Mouse (Mus musculus) embryonic facial prominence, embryonic 11.5 days (tissue): ENCODE results near the gene Pdcd7. TPM values are rescaled to one million over a fixed set of nuclear protein-coding genes. Genes with fewer than 3 reads are reported as not detected.

ENCODE experiments used
- ATAC-seq: fragments of 200-750 bp; cut with Nextera tagmentation; replicated peaks from 2 replicates; pipeline ENCODE4 v1.8.0; 2017; ENCODE audit warnings: low read depth; ENCODE audit not compliant: insufficient number of reproducible peaks, low FRiP score, low TSS enrichment
- DNase-seq: peaks from one replicate; pipeline ENCODE4 v3.0.0-alpha.2; 2015; ENCODE audit warnings: low spot score
- H3K27ac ChIP-seq: fragments of 300-500 bp; sonication (generic); replicated peaks from 2 replicates; pipeline ENCODE4 v1.5.1; 2014; ENCODE audit warnings: mild to moderate bottlenecking, low read depth, low read length, control low read depth
- H3K27me3 ChIP-seq: fragments of 300-500 bp; sonication (generic); 2 replicates; pipeline ENCODE4 v1.6.1; 2014; ENCODE audit warnings: mild to moderate bottlenecking, low read length, moderate library complexity, mixed read lengths; ENCODE audit not compliant: control insufficient read depth, insufficient read depth
- H3K36me3 ChIP-seq: fragments of 300-500 bp; sonication (generic); replicated peaks from 2 replicates; pipeline ENCODE4 v1.6.1; 2014; ENCODE audit warnings: low read depth, mild to moderate bottlenecking, low read length, moderate library complexity, mixed read lengths; ENCODE audit not compliant: control insufficient read depth, insufficient read depth
- H3K4me1 ChIP-seq: fragments of 300-500 bp; sonication (generic); 2 replicates; pipeline ENCODE4 v1.6.1; 2014; ENCODE audit warnings: low read length, mixed read lengths; ENCODE audit not compliant: control insufficient read depth, insufficient read depth
- H3K4me2 ChIP-seq: fragments of 300-500 bp; sonication (generic); 2 replicates; pipeline ENCODE4 v1.6.1; 2014; ENCODE audit warnings: low read depth, mild to moderate bottlenecking, control low read depth, low read length, moderate library complexity
- H3K4me3 ChIP-seq: fragments of 300-500 bp; sonication (generic); 2 replicates; pipeline ENCODE4 v1.5.1; 2014; ENCODE audit warnings: low read depth, low read length, control low read depth
- H3K9ac ChIP-seq: fragments of 300-500 bp; sonication (generic); replicated peaks from 2 replicates; pipeline ENCODE4 v1.6.1; 2014; ENCODE audit warnings: mild to moderate bottlenecking, control low read depth, low read length
- H3K9me3 ChIP-seq: fragments of 300-500 bp; sonication (generic); replicated peaks from 2 replicates; pipeline ENCODE4 v1.6.1; 2016; ENCODE audit warnings: mild to moderate bottlenecking, low read length, inconsistent platforms, mixed read lengths; ENCODE audit not compliant: control insufficient read depth
- WGBS: fragments of 180-500 bp; shearing (Covaris S2); extraction: QIAGEN DNeasy Blood & Tissue Kit; methylation state at CpG from one replicate; pipeline ENCODE4 v1.1.7; 2014; 5-methylcytosine and 5-hydroxymethylcytosine counted together
- polyA plus RNA-seq: library from polyadenylated mRNA; unstranded; fragments of >200 nt; fragmentation: Nextera tagmentation; extraction: Ambion mirVana; gene quantifications from 2 replicates; pipeline ENCODE4 v1.2.1, GENCODE M21; 2014

Pdcd7 gene
- polyA plus RNA-seq, 1 experiment from 2014 or later: 18.5 TPM

- H3K4me3 ChIP-seq: no peak overlapping the region
- H3K9me3 ChIP-seq: no peaks in the 10 kb centered on the region
- no peaks in the 10 kb centered on the region for H3K4me1 ChIP-seq
- no peak overlapping the region; the same call in 1 of the 2 replicates for H3K9ac ChIP-seq
- H3K36me3 ChIP-seq: no peaks in the 10 kb centered on the region
- ATAC-seq: no peak
- 71% methylated on average over 4 of the region's 4 CpGs for WGBS
- DNase-seq: no peak
- no peaks in the 10 kb centered on the region for H3K27me3 ChIP-seq
- no peak overlapping the region for H3K4me2 ChIP-seq
- H3K27ac ChIP-seq: no peak overlapping the region
These were observed 35.2 kb downstream of the Pdcd7 start for GRCm38 (mm10) chr9:65381017-65381590.

GRCm38 (mm10) chr9:65382031-65382750 lies 36.3 kb downstream of the Pdcd7 start:
- H3K4me3 ChIP-seq: no peak overlapping the region
- no peak for DNase-seq
- H3K9me3 ChIP-seq: no peaks in the 10 kb centered on the region
- ATAC-seq: no peak
- H3K27ac ChIP-seq: no peak overlapping the region
- H3K4me1 ChIP-seq: no peaks in the 10 kb centered on the region
- H3K4me2 ChIP-seq: no peak overlapping the region
- H3K9ac ChIP-seq: no peak overlapping the region
- H3K36me3 ChIP-seq: no peaks in the 10 kb centered on the region
- 77% methylated on average over 6 of the region's 6 CpGs for WGBS
- H3K27me3 ChIP-seq: no peaks in the 10 kb centered on the region

GRCm38 (mm10) chr9:65382751-65383097 lies 36.8 kb downstream of the Pdcd7 start:
- Histone ChIP-seq H3K9ac (no peak overlapping the region), H3K4me3 (no peak overlapping the region), H3K27me3 (no peaks in the 10 kb centered on the region), H3K4me2 (no peak overlapping the region), H3K36me3 (no peaks in the 10 kb centered on the region), H3K27ac (no peak overlapping the region), H3K4me1 (no peaks in the 10 kb centered on the region), H3K9me3 (no peaks in the 10 kb centered on the region)
- ATAC-seq: no peak
- no peak for DNase-seq
- 54% methylated on average over 3 of the region's 3 CpGs for WGBS

GRCm38 (mm10) chr9:65384276-65384675 lies 38.4 kb downstream of the Pdcd7 start:
- DNase-seq (no peak), ATAC-seq (no peak)
- no peak overlapping the region for H3K9ac ChIP-seq
- WGBS: 57% methylated on average over 3 of the region's 3 CpGs
- H3K4me1 ChIP-seq: no peaks in the 10 kb centered on the region
- H3K27me3 ChIP-seq: no peaks in the 10 kb centered on the region
- H3K4me2 ChIP-seq: no peak overlapping the region
- H3K4me3 ChIP-seq: no peak overlapping the region
- no peaks in the 10 kb centered on the region for H3K36me3 ChIP-seq
- H3K9me3 ChIP-seq: no peaks in the 10 kb centered on the region
- no peak overlapping the region for H3K27ac ChIP-seq

- no peaks in the 10 kb centered on the region for H3K36me3 ChIP-seq
- H3K4me2 ChIP-seq: no peak overlapping the region
- WGBS: 25% methylated on average over 8 of the region's 8 CpGs
- DNase-seq (peak; percentile 23), ATAC-seq (no peak)
- H3K9me3 ChIP-seq: no peaks in the 10 kb centered on the region
- no peak overlapping the region for H3K4me3 ChIP-seq
- H3K27ac ChIP-seq: no peak overlapping the region
- H3K27me3 ChIP-seq: peaks cover 16% of the 10 kb centered on the region
- no peaks in the 10 kb centered on the region for H3K4me1 ChIP-seq
- H3K9ac ChIP-seq: no peak overlapping the region
These were observed 40.7 kb downstream of the Pdcd7 start for GRCm38 (mm10) chr9:65386373-65387140.

GRCm38 (mm10) chr9:65390752-65391612 lies 45.1 kb downstream of the Pdcd7 start:
- WGBS: 17% methylated on average over 96 of the region's 96 CpGs
- Histone ChIP-seq H3K4me3 (peak overlapping the region; percentile 36), H3K4me1 (no peaks in the 10 kb centered on the region), H3K36me3 (no peaks in the 10 kb centered on the region), H3K9ac (peak overlapping the region; percentile 60), H3K9me3 (no peaks in the 10 kb centered on the region), H3K4me2 (peak overlapping the region; percentile 50), H3K27me3 (peaks cover 25% of the 10 kb centered on the region), H3K27ac (no peak overlapping the region)
- ATAC-seq (peak; percentile 44; the same call in 1 of the 2 replicates), DNase-seq (peak; percentile 54)

GRCm38 (mm10) chr9:65391613-65391964 lies 45.7 kb downstream of the Pdcd7 start, which contains the start of gene Kbtbd13:
Gene Kbtbd13 (minus strand): TSS chr9:65391652.
- Histone ChIP-seq H3K9ac (peak within 1 kb of the TSS; percentile 60), H3K4me2 (peak within 1 kb of the TSS; percentile 50), H3K27me3 (peaks cover 25% of the 10 kb centered on the region), H3K27ac (no peak within 1 kb of the TSS), H3K9me3 (no peaks in the 10 kb centered on the region), H3K4me1 (no peaks in the 10 kb centered on the region), H3K4me3 (peak within 1 kb of the TSS; percentile 36), H3K36me3 (no peaks in the 10 kb centered on the region)
- WGBS: 37% methylated on average over 8 of the region's 8 CpGs
- ATAC-seq (no peak), DNase-seq (no peak)
